Mouse (Mus musculus) bone marrow, adult 2 months (tissue): ENCODE measurements around the gene Hilpda. TPM values are rescaled to one million over a fixed set of nuclear protein-coding genes. Genes with fewer than 3 reads are reported as not detected.

ENCODE experiments used
- H3K27ac ChIP-seq: fragments of 200-500 bp; 2 replicates; pipeline ENCODE4 v1.5.1; 2012; ENCODE audit warnings: low read depth, mild to moderate bottlenecking, control low read depth, inconsistent platforms, low read length; ENCODE audit not compliant: control insufficient read depth, poor library complexity, insufficient read depth
- H3K4me1 ChIP-seq: fragments of 200-500 bp; 2 replicates; pipeline ENCODE4 v1.6.1; 2011; ENCODE audit warnings: low read length; ENCODE audit not compliant: control insufficient read depth, insufficient read depth
- H3K4me3 ChIP-seq: fragments of 200-500 bp; replicated peaks from 2 replicates; pipeline ENCODE3; 2011; ENCODE audit warnings: mild to moderate bottlenecking, low read depth, low read length, control low read depth; ENCODE audit not compliant: control insufficient read depth
- CTCF ChIP-seq: fragments of 200-500 bp; IDR thresholded peaks from 2 replicates; pipeline ENCODE4 v1.5.1; 2011; ENCODE audit warnings: low read length, control low read depth; ENCODE audit not compliant: control insufficient read depth, insufficient read depth
- POLR2A ChIP-seq: fragments of 200-500 bp; IDR thresholded peaks from 2 replicates; pipeline ENCODE4 v1.6.1; 2011; ENCODE audit warnings: low read depth, mild to moderate bottlenecking, control low read depth, low read length, borderline replicate concordance; ENCODE audit not compliant: control insufficient read depth
- WGBS: fragments of 180-500 bp; shearing (Covaris S2); methylation state at CpG from one replicate; pipeline ENCODE4 v1.1.7; 2018; 5-methylcytosine and 5-hydroxymethylcytosine counted together
- polyA plus RNA-seq: library from polyadenylated mRNA; stranded (reverse); fragments of >200 nt; gene quantifications from 2 replicates; pipeline ENCODE4 v1.2.4, GENCODE M21; 2011; ENCODE audit warnings: low replicate concordance; ENCODE audit not compliant: missing spikeins, insufficient read depth, insufficient read length

The Hilpda gene
- polyA plus RNA-seq, 1 experiment = 12.5 TPM

- Histone ChIP-seq H3K4me3 (no peak overlapping the region), H3K27ac (no peak overlapping the region), H3K4me1 (no peaks in the 10 kb centered on the region; the same call in 1 of the 2 replicates)
- WGBS = 28% methylated on average over 2 of the region's 2 CpGs
- TF ChIP-seq CTCF (no peak), POLR2A (no peak)
These were observed 30.6 kb upstream of the Hilpda start for GRCm38 (mm10) chr6:29241697-29242096.

GRCm38 (mm10) chr6:29242265-29242664 lies 30.0 kb upstream of the Hilpda start:
- WGBS = 67% methylated on average over 1 of the region's 1 CpGs
- no peaks in the 10 kb centered on the region; the same call in 1 of the 2 replicates for H3K4me1 ChIP-seq
- TF ChIP-seq POLR2A (no peak), CTCF (no peak)
- no peak overlapping the region for H3K4me3 ChIP-seq
- no peak overlapping the region for H3K27ac ChIP-seq

- H3K27ac ChIP-seq = no peak overlapping the region
- H3K4me1 ChIP-seq = no peaks in the 10 kb centered on the region; the same call in 1 of the 2 replicates
- 37% methylated on average over 14 of the region's 14 CpGs for WGBS
- no peak overlapping the region for H3K4me3 ChIP-seq
- TF ChIP-seq CTCF (no peak), POLR2A (no peak)
These were observed 26.8 kb upstream of the Hilpda start for GRCm38 (mm10) chr6:29245272-29246120.

GRCm38 (mm10) chr6:29246183-29246582 lies 26.1 kb upstream of the Hilpda start:
- 69% methylated on average over 3 of the region's 3 CpGs for WGBS
- H3K4me1 ChIP-seq = no peaks in the 10 kb centered on the region; the same call in 1 of the 2 replicates
- TF ChIP-seq POLR2A (no peak), CTCF (no peak)
- no peak overlapping the region for H3K4me3 ChIP-seq
- H3K27ac ChIP-seq = no peak overlapping the region

- no peaks in the 10 kb centered on the region; the same call in 1 of the 2 replicates for H3K4me1 ChIP-seq
- 35% methylated on average over 5 of the region's 5 CpGs for WGBS
- H3K27ac ChIP-seq = no peak overlapping the region
- no peak overlapping the region for H3K4me3 ChIP-seq
- no peak for TF ChIP-seq POLR2A
- TF ChIP-seq CTCF = no peak
These were observed 25.7 kb upstream of the Hilpda start for GRCm38 (mm10) chr6:29246585-29246984.

- no peak overlapping the region for H3K27ac ChIP-seq
- no peak overlapping the region for H3K4me3 ChIP-seq
- no peaks in the 10 kb centered on the region; the same call in 1 of the 2 replicates for H3K4me1 ChIP-seq
- 67% methylated on average over 4 of the region's 4 CpGs for WGBS
- TF ChIP-seq CTCF (no peak), POLR2A (no peak)
These were observed 25.2 kb upstream of the Hilpda start for GRCm38 (mm10) chr6:29247072-29247471.

- TF ChIP-seq CTCF = no peak
- no peak for TF ChIP-seq POLR2A
- H3K4me3 ChIP-seq = no peak overlapping the region
- WGBS = 3% methylated on average over 1 of the region's 1 CpGs
- H3K4me1 ChIP-seq = no peaks in the 10 kb centered on the region
- no peak overlapping the region for H3K27ac ChIP-seq
These were observed 12.9 kb upstream of the Hilpda start for GRCm38 (mm10) chr6:29259418-29259817.

- Histone ChIP-seq H3K4me1 (peaks cover 2% of the 10 kb centered on the region; the same call in 1 of the 2 replicates), H3K27ac (no peak overlapping the region), H3K4me3 (no peak overlapping the region)
- 65% methylated on average over 5 of the region's 5 CpGs for WGBS
- TF ChIP-seq CTCF (no peak), POLR2A (no peak)
These were observed 10.5 kb upstream of the Hilpda start for GRCm38 (mm10) chr6:29261831-29262230.
